19 mouse cellular contexts compared by ENCODE assay signal in genomic region chr19:40536526-40536925, GRCm38 (mm10). TPM values are rescaled to one million over a fixed set of nuclear protein-coding genes. Genes with fewer than 3 reads are reported as not detected.
DNase-seq lines count a peak whose midpoint lies in the region; ATAC-seq and TF ChIP-seq lines count a peak whose summit lies in the region.
"Had no signal": no experiment of that assay in that cellular context is flagged by ENCODE, and none has a peak within 500 bp of the region (broad histone marks: within the 10 kb centered on the region; RNA-seq: fewer than 3 reads in every experiment).

No protein-coding gene starts in this region.

- no peak for TF ChIP-seq EP300 in stomach, postnatal 0 days (optimal IDR thresholded peaks at IDR 0.05)
- TF ChIP-seq EP300 in liver, embryonic 14.5 days (IDR thresholded peaks at IDR 0.05; ENCODE audit: low read depth) = peak; percentile 88

- no peaks in the 10 kb centered on the region for H3K27me3 ChIP-seq in stomach, embryonic 15.5 days (replicated peaks)
- H3K27me3 ChIP-seq in stomach, postnatal 0 days (ENCODE audit: control insufficient read depth, insufficient read depth, low read length) = no peaks in the 10 kb centered on the region
- H3K27me3 ChIP-seq in liver, embryonic 14.5 days (ENCODE audit: control insufficient read depth, insufficient read depth, low read length) = no peaks in the 10 kb centered on the region
- H3K27me3 ChIP-seq in embryonic facial prominence, embryonic 10.5 days (replicated peaks; ENCODE audit: low read depth, poor library complexity, severe bottlenecking) = no peaks in the 10 kb centered on the region

- no peak overlapping the region for H3K9ac ChIP-seq in stomach, embryonic 15.5 days
- no peak overlapping the region for H3K9ac ChIP-seq in stomach, postnatal 0 days (ENCODE audit: low read length)
- peak overlapping the region; percentile 47 for H3K9ac ChIP-seq in liver, embryonic 14.5 days (replicated peaks)

- no peaks in the 10 kb centered on the region for H3K36me3 ChIP-seq in stomach, embryonic 15.5 days
- H3K36me3 ChIP-seq in stomach, postnatal 0 days (ENCODE audit: control insufficient read depth, insufficient read depth, low read length) = no peaks in the 10 kb centered on the region; the same call in 1 of the 2 replicates
- no peaks in the 10 kb centered on the region for H3K36me3 ChIP-seq in liver, embryonic 14.5 days (replicated peaks; ENCODE audit: control insufficient read depth, insufficient read depth, low read depth)
- no peaks in the 10 kb centered on the region for H3K36me3 ChIP-seq in embryonic facial prominence, embryonic 10.5 days (replicated peaks)

- H3K4me2 ChIP-seq in stomach, embryonic 15.5 days = no peak overlapping the region
- H3K4me2 ChIP-seq in stomach, postnatal 0 days (replicated peaks; ENCODE audit: low read depth) = no peak overlapping the region
- peak overlapping the region; percentile 30 for H3K4me2 ChIP-seq in liver, embryonic 14.5 days (ENCODE audit: low read depth)

- H3K4me3 ChIP-seq in stomach, embryonic 15.5 days (replicated peaks) = no peak overlapping the region
- no peak overlapping the region for H3K4me3 ChIP-seq in stomach, postnatal 0 days (ENCODE audit: low read depth, low read length)
- H3K4me3 ChIP-seq in liver, embryonic 14.5 days (ENCODE audit: insufficient read depth in 1 of 2, low read depth in 2 of 2, low read length in 2 of 2) = 0 out of 4 replicates have a peak overlapping the region, but pooled peaks of 1 of the 2 experiments have one; percentile 4
- H3K4me3 ChIP-seq in embryonic facial prominence, embryonic 10.5 days = no peak overlapping the region
- H3K4me3 ChIP-seq: heart, embryonic 10.5 days; megakaryocyte, embryonic 14.5 days had no signal

- H3K9me3 ChIP-seq in stomach, embryonic 15.5 days = no peaks in the 10 kb centered on the region
- H3K9me3 ChIP-seq in stomach, postnatal 0 days (ENCODE audit: control insufficient read depth, low read length) = no peaks in the 10 kb centered on the region
- H3K9me3 ChIP-seq in liver, embryonic 14.5 days (ENCODE audit: control insufficient read depth, low read length) = no peaks in the 10 kb centered on the region
- H3K9me3 ChIP-seq in embryonic facial prominence, embryonic 10.5 days = no peaks in the 10 kb centered on the region
- H3K9me3 ChIP-seq: heart, embryonic 10.5 days had no signal

- peak; percentile 79 for ATAC-seq in stomach, embryonic 15.5 days (ENCODE audit: insufficient read depth, low FRiP score, low read depth)
- ATAC-seq in stomach, postnatal 0 days (ENCODE audit: low FRiP score, low TSS enrichment) = no peak
- peak; percentile 84 for ATAC-seq in erythroblast, adult 5-6 weeks (replicated peaks; ENCODE audit: low FRiP score, poor library complexity, severe bottlenecking)
- peak; percentile 99 for ATAC-seq in liver, embryonic 14.5 days (ENCODE audit: insufficient read depth)
- ATAC-seq: CD4-positive, CD25-positive, alpha-beta regulatory T cell, adult 4 months; forebrain, embryonic 14.5 days; hindbrain, postnatal 0 days had no signal

- no peak for DNase-seq in stomach, postnatal 0 days (ENCODE audit: low spot score)
- DNase-seq in liver, embryonic 14.5 days (ENCODE audit: low read depth in 3 of 3, low spot score in 3 of 3) = peak; percentile 57 to 61 (median 58)
- DNase-seq in embryonic facial prominence, embryonic 10.5 days (ENCODE audit: low spot score) = no peak
- no peak for DNase-seq in adrenal gland, adult (ENCODE audit: inconsistent age in 2 of 2, low spot score in 1 of 2)
- no peak for DNase-seq in kidney, adult 18-20 months
- DNase-seq: adrenal gland, postnatal 14 days; cerebellum, adult 9-11 months; embryo, embryonic 11 days; gastrocnemius, postnatal 25 days; kidney, adult 9 months; right cerebral cortex, adult 18-20 months; thymus, adult 18-20 months had no signal

- TF ChIP-seq CTCF in stomach, postnatal 0 days (IDR thresholded peaks at IDR 0.05; ENCODE audit: low read depth) = no peak
- no peak for TF ChIP-seq CTCF in liver, embryonic 14.5 days (IDR thresholded peaks at IDR 0.05; ENCODE audit: low read depth)

- H3K4me1 ChIP-seq in stomach, embryonic 15.5 days = no peaks in the 10 kb centered on the region
- H3K4me1 ChIP-seq in stomach, postnatal 0 days (replicated peaks; ENCODE audit: control insufficient read depth, insufficient read depth) = no peaks in the 10 kb centered on the region
- peaks cover 24 to 25% of the 10 kb centered on the region in 2 experiments for H3K4me1 ChIP-seq in liver, embryonic 14.5 days (replicated peaks; ENCODE audit: control insufficient read depth in 2 of 2, insufficient read depth in 2 of 2, low read length in 1 of 2)
- no peaks in the 10 kb centered on the region for H3K4me1 ChIP-seq in embryonic facial prominence, embryonic 10.5 days

- no peak overlapping the region for H3K27ac ChIP-seq in stomach, embryonic 15.5 days
- H3K27ac ChIP-seq in stomach, postnatal 0 days (replicated peaks) = no peak overlapping the region
- peak overlapping the region; percentile 74 for H3K27ac ChIP-seq in liver, embryonic 14.5 days
- H3K27ac ChIP-seq in embryonic facial prominence, embryonic 10.5 days (replicated peaks) = no peak overlapping the region
- H3K27ac ChIP-seq: heart, embryonic 10.5 days; hindbrain, postnatal 0 days had no signal

- 68% methylated on average over 6 of the region's 6 CpGs for WGBS in stomach, embryonic 15.5 days
- 77% methylated on average over 6 of the region's 6 CpGs for WGBS in stomach, postnatal 0 days
- 7% methylated on average over 6 of the region's 6 CpGs for WGBS in liver, embryonic 14.5 days (ENCODE audit: insufficient replicate concordance)
- 90% methylated on average over 6 of the region's 6 CpGs for WGBS in embryonic facial prominence, embryonic 10.5 days

RNA-seq across cellular contexts. Expression of gene Sorbs1, which starts 22.9 kb away (rescaled TPM):
- polyA plus RNA-seq in stomach, embryonic 15.5 days (2015; fragmentation: Nextera tagmentation; extraction: Ambion mirVana) = 78.2 and 81.0 TPM in 2 replicates
- polyA plus RNA-seq in stomach, postnatal 0 days (2015; fragmentation: Nextera tagmentation; extraction: Ambion mirVana) = 107 and 111 TPM in 2 replicates
- 28.8 and 41.5 TPM in 2 replicates for total RNA-seq in erythroblast, adult 5-6 weeks (2015; ENCODE audit: low replicate concordance)
- 45.9 and 46.2 TPM in 2 replicates for total RNA-seq in erythroblast, adult 5-6 weeks (2017; ENCODE audit: low replicate concordance)
- polyA plus RNA-seq in liver, embryonic 14.5 days (2012; rRNA removed) = 6.6 and 11.3 TPM in 2 replicates
- polyA plus RNA-seq in liver, embryonic 14.5 days (2014; fragmentation: Nextera tagmentation; extraction: Ambion mirVana) = 31.0 and 32.5 TPM in 2 replicates
- polyA plus RNA-seq in embryonic facial prominence, embryonic 10.5 days (2016; fragmentation: Nextera tagmentation; extraction: Ambion mirVana) = 40.7 and 41.1 TPM in 2 replicates

RNA-seq across cellular contexts. Expression of gene Aldh18a1, which starts 51.7 kb away (rescaled TPM):
- 99.9 and 120 TPM in 2 replicates for polyA plus RNA-seq in stomach, embryonic 15.5 days (2015; fragmentation: Nextera tagmentation; extraction: Ambion mirVana)
- polyA plus RNA-seq in stomach, postnatal 0 days (2015; fragmentation: Nextera tagmentation; extraction: Ambion mirVana) = 39.1 and 43.0 TPM in 2 replicates
- total RNA-seq in erythroblast, adult 5-6 weeks (2015; ENCODE audit: low replicate concordance) = 8.2 and 12.5 TPM in 2 replicates
- 6.4 and 6.8 TPM in 2 replicates for total RNA-seq in erythroblast, adult 5-6 weeks (2017; ENCODE audit: low replicate concordance)
- polyA plus RNA-seq in liver, embryonic 14.5 days (2012; rRNA removed) = 20.5 and 26.7 TPM in 2 replicates
- 25.6 and 30.8 TPM in 2 replicates for polyA plus RNA-seq in liver, embryonic 14.5 days (2014; fragmentation: Nextera tagmentation; extraction: Ambion mirVana)
- 91.0 and 104 TPM in 2 replicates for polyA plus RNA-seq in embryonic facial prominence, embryonic 10.5 days (2016; fragmentation: Nextera tagmentation; extraction: Ambion mirVana)

Comparison
In these comparisons a context has a peak if more than half of its experiments do, and no peak if none do; other contexts are left out.
1. DNase-seq: peak in liver, embryonic 14.5 days (3 of 3); none in stomach, postnatal 0 days (single experiment), embryonic facial prominence, embryonic 10.5 days (single experiment), adrenal gland, adult (0 of 2) and kidney, adult 18-20 months (single experiment).